ENCODE assay signal across 45 mouse cellular contexts in genomic region chr8:45295276-45295675, GRCm38 (mm10). TPM values are rescaled to one million over a fixed set of nuclear protein-coding genes. Genes with fewer than 3 reads are reported as not detected.
"Had no signal": no experiment of that assay in that cellular context is flagged by ENCODE, and none has a peak within 500 bp of the region (broad histone marks: within the 10 kb centered on the region; RNA-seq: fewer than 3 reads in every experiment).

No protein-coding gene starts in this region.

- H3K9ac ChIP-seq: limb, embryonic 12.5 days; limb, embryonic 13.5 days; limb, embryonic 15.5 days; liver, embryonic 13.5 days; liver, embryonic 14.5 days; liver, embryonic 15.5 days; lung, embryonic 14.5 days; lung, embryonic 15.5 days; midbrain, embryonic 12.5 days; midbrain, embryonic 13.5 days; midbrain, embryonic 15.5 days; neural tube, embryonic 12.5 days had no signal

- H3K4me1 ChIP-seq: limb, embryonic 10.5 days; limb, embryonic 12.5 days; limb, embryonic 13.5 days; limb, embryonic 15.5 days; liver, embryonic 13.5 days; liver, embryonic 15.5 days; lung, embryonic 15.5 days; megakaryocyte, embryonic 14.5 days; midbrain, embryonic 10.5 days; midbrain, embryonic 12.5 days; midbrain, embryonic 13.5 days; midbrain, embryonic 15.5 days; neural tube, embryonic 12.5 days had no signal

- DNase-seq: left cerebral cortex, postnatal 4 days; liver, embryonic 13.5 days; lung, adult 18-20 months; lung, adult 2 months; lung, embryonic 14.5 days; lung, postnatal 10 days; lung, postnatal 14 days; lung, postnatal 36 days; lung, postnatal 4 days; midbrain, embryonic 14.5 days had no signal

- H3K4me2 ChIP-seq: limb, embryonic 12.5 days; limb, embryonic 13.5 days; limb, embryonic 15.5 days; liver, embryonic 11.5 days; liver, embryonic 13.5 days; liver, embryonic 15.5 days; lung, embryonic 14.5 days; lung, embryonic 15.5 days; midbrain, embryonic 11.5 days; midbrain, embryonic 12.5 days; midbrain, embryonic 13.5 days; midbrain, embryonic 15.5 days; neural tube, embryonic 12.5 days had no signal

- H3K9me3 ChIP-seq: limb, embryonic 10.5 days; limb, embryonic 12.5 days; limb, embryonic 13.5 days; limb, embryonic 15.5 days; liver, embryonic 13.5 days; liver, embryonic 15.5 days; lung, embryonic 15.5 days; megakaryocyte, embryonic 14.5 days; midbrain, embryonic 10.5 days; midbrain, embryonic 12.5 days; midbrain, embryonic 13.5 days; midbrain, embryonic 15.5 days; neural tube, embryonic 12.5 days had no signal

- H3K27ac ChIP-seq: left cerebral cortex, adult 2 months; limb, embryonic 10.5 days; limb, embryonic 12.5 days; limb, embryonic 13.5 days; limb, embryonic 15.5 days; liver, embryonic 13.5 days; liver, embryonic 14.5 days; liver, embryonic 15.5 days; lung, embryonic 15.5 days; macrophage; midbrain, embryonic 10.5 days; midbrain, embryonic 12.5 days; midbrain, embryonic 13.5 days; midbrain, embryonic 15.5 days; neural tube, embryonic 12.5 days had no signal

- ATAC-seq: lung, postnatal 0 days; midbrain, embryonic 13.5 days; midbrain, embryonic 15.5 days; midbrain, embryonic 16.5 days had no signal

- H3K36me3 ChIP-seq: limb, embryonic 10.5 days; limb, embryonic 12.5 days; limb, embryonic 13.5 days; limb, embryonic 15.5 days; liver, embryonic 13.5 days; liver, embryonic 15.5 days; lung, embryonic 15.5 days; midbrain, embryonic 10.5 days; midbrain, embryonic 12.5 days; midbrain, embryonic 13.5 days; midbrain, embryonic 15.5 days; neural tube, embryonic 12.5 days had no signal

- H3K4me3 ChIP-seq: left cerebral cortex, adult 2 months; limb, embryonic 10.5 days; limb, embryonic 12.5 days; limb, embryonic 13.5 days; limb, embryonic 15.5 days; liver, embryonic 13.5 days; lung, embryonic 15.5 days; megakaryocyte, embryonic 14.5 days; midbrain, embryonic 10.5 days; midbrain, embryonic 12.5 days; midbrain, embryonic 13.5 days; midbrain, embryonic 15.5 days; myocyte; neural tube, embryonic 12.5 days had no signal

- H3K27me3 ChIP-seq: limb, embryonic 12.5 days; limb, embryonic 13.5 days; limb, embryonic 15.5 days; liver, embryonic 13.5 days; liver, embryonic 15.5 days; lung, embryonic 15.5 days; megakaryocyte, embryonic 14.5 days; midbrain, embryonic 12.5 days; midbrain, embryonic 13.5 days; midbrain, embryonic 15.5 days; neural tube, embryonic 12.5 days had no signal

RNA-seq across cellular contexts. Expression of gene Klkb1, which starts 0.6 kb away (rescaled TPM):
- total RNA-seq: left cerebral cortex, adult 18-20 months; left cerebral cortex, adult 2 months; left cerebral cortex, postnatal 14 days; left cerebral cortex, postnatal 25 days; left cerebral cortex, postnatal 36 days; megakaryocyte progenitor cell, adult 5-6 weeks; megakaryocyte-erythroid progenitor cell, adult 5-6 weeks had no signal
- polyA plus RNA-seq: limb, embryonic 11.5 days; limb, embryonic 12.5 days; limb, embryonic 15.5 days; lung, embryonic 14.5 days; lung, embryonic 15.5 days; midbrain, embryonic 10.5 days; midbrain, embryonic 11.5 days; midbrain, embryonic 12.5 days; midbrain, embryonic 13.5 days; midbrain, embryonic 14.5 days; midbrain, embryonic 16.5 days; myocyte; neural tube, embryonic 11.5 days; neural tube, embryonic 12.5 days had no signal

RNA-seq across cellular contexts. Expression of gene Gm45753, which starts 13.0 kb away (rescaled TPM):
- total RNA-seq: left cerebral cortex, adult 18-20 months; left cerebral cortex, adult 2 months; left cerebral cortex, postnatal 10 days; left cerebral cortex, postnatal 14 days; left cerebral cortex, postnatal 25 days; left cerebral cortex, postnatal 36 days; left cerebral cortex, postnatal 4 days; megakaryocyte progenitor cell, adult 5-6 weeks; megakaryocyte, adult 5-6 weeks; megakaryocyte-erythroid progenitor cell, adult 5-6 weeks; midbrain, postnatal 0 days; monocyte, adult 5-6 weeks had no signal
- polyA plus RNA-seq: limb, embryonic 10.5 days; limb, embryonic 11.5 days; limb, embryonic 12.5 days; limb, embryonic 13.5 days; limb, embryonic 14.5 days; lung, embryonic 14.5 days; lung, embryonic 15.5 days; lung, embryonic 16.5 days; midbrain, embryonic 12.5 days; midbrain, embryonic 13.5 days; midbrain, embryonic 14.5 days; midbrain, embryonic 15.5 days; midbrain, embryonic 16.5 days; midbrain, postnatal 0 days; myocyte; neural tube, embryonic 11.5 days; neural tube, embryonic 12.5 days had no signal

RNA-seq across cellular contexts. Expression of gene F11, which starts 33.4 kb away (rescaled TPM):
- total RNA-seq: left cerebral cortex, adult 18-20 months; left cerebral cortex, adult 2 months; left cerebral cortex, adult 8-10 months; left cerebral cortex, postnatal 10 days; left cerebral cortex, postnatal 14 days; left cerebral cortex, postnatal 25 days; left cerebral cortex, postnatal 36 days; left cerebral cortex, postnatal 4 days; megakaryocyte progenitor cell, adult 5-6 weeks; megakaryocyte, adult 5-6 weeks; megakaryocyte-erythroid progenitor cell, adult 5-6 weeks; midbrain, postnatal 0 days; monocyte, adult 5-6 weeks had no signal
- polyA plus RNA-seq: limb, embryonic 10.5 days; limb, embryonic 11.5 days; limb, embryonic 12.5 days; limb, embryonic 13.5 days; limb, embryonic 14.5 days; lung, embryonic 14.5 days; lung, embryonic 15.5 days; lung, postnatal 0 days; macrophage; midbrain, embryonic 10.5 days; midbrain, embryonic 11.5 days; midbrain, embryonic 12.5 days; midbrain, embryonic 15.5 days; midbrain, embryonic 16.5 days; midbrain, postnatal 0 days; myocyte; neural tube, embryonic 11.5 days; neural tube, embryonic 12.5 days had no signal
